Mouse (Mus musculus): ENCODE measurements around the gene Agtpbp1. TPM values are rescaled to one million over a fixed set of nuclear protein-coding genes. Genes with fewer than 3 reads are reported as not detected.

Gene Agtpbp1
- polyA plus RNA-seq, 1 experiment from 2014 or later, result 30.1 TPM

DNA sequence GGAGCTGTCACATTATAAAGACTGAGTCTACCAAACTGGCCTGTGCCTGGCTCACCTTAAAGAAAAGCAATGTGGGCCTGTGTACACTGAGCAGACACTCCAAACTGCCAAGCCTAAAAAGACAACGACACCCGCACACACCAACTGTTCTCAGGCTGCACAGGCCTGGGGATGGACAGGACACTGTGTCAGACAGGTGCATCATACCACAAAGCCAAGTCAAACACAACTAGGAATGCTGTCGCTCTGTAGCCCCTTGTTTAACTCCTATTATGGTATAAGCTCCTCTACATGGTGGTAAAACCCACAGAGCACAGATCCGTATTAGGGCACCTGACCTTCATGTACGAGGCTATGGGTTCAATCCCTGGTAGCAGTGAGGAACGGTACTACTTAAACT, 65.5 kb downstream of the Agtpbp1 start:
- Histone ChIP-seq H3K27me3 (no peaks in the 10 kb centered on the region), H3K4me1 (no peaks in the 10 kb centered on the region), H3K36me3 (ENCODE audit: poor library complexity, severe bottlenecking) (peaks cover 22% of the 10 kb centered on the region), H3K4me3 (no peak overlapping the region), H3K9me3 (replicated peaks) (no peaks in the 10 kb centered on the region), H3K27ac (no peak overlapping the region), H3K4me2 (no peak overlapping the region), H3K9ac (no peak overlapping the region)
- WGBS, result 92% methylated on average over 6 of the region's 6 CpGs
- ATAC-seq, result no peak

DNA sequence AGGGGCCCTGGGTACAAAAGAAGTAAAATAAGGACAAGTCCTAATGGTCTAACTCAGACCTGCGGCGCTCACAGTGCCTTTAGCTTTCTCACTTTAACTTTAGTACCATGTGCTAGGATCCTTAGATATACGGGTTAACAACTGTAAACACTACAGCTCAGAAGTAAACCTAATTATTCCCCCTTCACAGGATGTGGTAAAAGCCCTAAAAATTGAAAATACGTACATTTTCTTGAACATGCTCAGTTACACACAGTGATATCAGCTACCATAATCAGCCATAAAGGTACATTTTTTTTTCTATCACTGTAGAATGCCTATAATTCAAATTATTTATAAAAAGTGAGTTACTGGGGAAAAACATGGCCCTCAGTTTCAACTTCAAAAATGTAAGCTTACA, 67.0 kb downstream of the Agtpbp1 start:
- WGBS, result 74% methylated on average over 4 of the region's 4 CpGs
- H3K9ac ChIP-seq, result no peak overlapping the region
- no peaks in the 10 kb centered on the region for H3K9me3 ChIP-seq (replicated peaks)
- no peak overlapping the region for H3K4me2 ChIP-seq
- no peak overlapping the region for H3K27ac ChIP-seq
- H3K36me3 ChIP-seq (ENCODE audit: poor library complexity, severe bottlenecking), result peaks cover 19% of the 10 kb centered on the region
- ATAC-seq, result no peak
- no peaks in the 10 kb centered on the region for H3K4me1 ChIP-seq
- no peaks in the 10 kb centered on the region for H3K27me3 ChIP-seq
- no peak overlapping the region for H3K4me3 ChIP-seq

DNA sequence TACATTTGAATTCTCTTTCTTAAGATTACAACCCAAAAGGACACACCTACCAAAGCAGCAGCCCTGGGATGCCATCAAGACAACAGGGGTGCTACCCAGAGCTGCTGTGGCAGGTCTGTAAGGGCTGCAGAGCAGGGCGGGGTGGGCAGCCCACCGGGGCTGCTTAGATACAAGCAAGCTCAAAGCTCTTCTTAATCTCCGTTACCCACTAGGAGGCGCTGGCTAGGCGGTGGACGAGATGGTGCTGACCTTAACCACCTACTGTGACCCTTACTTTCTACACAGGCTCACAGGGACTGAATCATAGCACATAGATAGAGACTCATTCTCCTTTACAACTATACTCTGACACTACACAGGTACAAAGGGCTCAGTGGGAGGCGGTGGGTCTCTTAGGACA, 70.0 kb downstream of the Agtpbp1 start:
- H3K27me3 ChIP-seq, result no peaks in the 10 kb centered on the region
- no peak overlapping the region for H3K4me2 ChIP-seq
- H3K4me1 ChIP-seq, result no peaks in the 10 kb centered on the region
- WGBS, result 20% methylated on average over 7 of the region's 7 CpGs
- no peak for ATAC-seq
- H3K9me3 ChIP-seq (replicated peaks), result no peaks in the 10 kb centered on the region
- no peak overlapping the region for H3K4me3 ChIP-seq
- peaks cover 17% of the 10 kb centered on the region for H3K36me3 ChIP-seq (ENCODE audit: poor library complexity, severe bottlenecking)
- no peak overlapping the region for H3K27ac ChIP-seq
- no peak overlapping the region for H3K9ac ChIP-seq

DNA sequence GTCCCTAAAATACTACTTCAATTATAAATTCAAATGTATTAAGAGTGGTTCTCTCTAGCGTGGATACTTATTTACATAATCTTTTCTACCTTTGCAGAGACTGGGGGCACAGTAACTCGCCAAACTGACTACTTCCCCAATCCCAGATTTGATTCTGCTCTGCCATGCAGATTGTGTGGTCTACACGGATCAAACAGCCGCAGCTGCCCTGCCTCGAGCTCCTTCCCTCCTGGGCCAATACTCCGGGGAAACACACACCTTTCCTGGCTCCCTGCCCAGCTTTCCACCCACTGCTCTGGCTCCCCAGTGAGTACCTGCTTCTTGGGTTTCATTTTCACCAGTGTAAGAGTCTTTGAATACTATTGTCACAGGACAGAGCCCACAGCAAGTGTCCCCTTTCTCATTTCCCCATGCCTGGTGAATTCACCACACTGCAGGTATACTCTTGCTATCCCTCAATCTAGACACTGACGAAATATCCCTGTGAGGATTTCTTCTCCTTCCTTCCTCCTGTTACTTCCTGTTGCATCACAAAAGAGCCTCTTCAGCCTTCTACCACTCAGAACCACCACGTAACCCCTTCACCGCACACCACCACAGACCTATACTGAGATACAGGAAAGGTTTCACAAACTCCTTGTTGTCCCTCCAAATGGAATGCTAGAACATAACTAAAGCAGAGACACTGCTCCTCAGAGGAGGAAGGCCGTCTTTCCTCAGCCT, 75.2 kb downstream of the Agtpbp1 start:
- no peak for ATAC-seq
- 74% methylated on average over 10 of the region's 10 CpGs for WGBS
- Histone ChIP-seq H3K4me3 (no peak overlapping the region), H3K36me3 (ENCODE audit: poor library complexity, severe bottlenecking) (peaks cover 24% of the 10 kb centered on the region), H3K9me3 (replicated peaks) (no peaks in the 10 kb centered on the region), H3K4me1 (peaks cover 4% of the 10 kb centered on the region; the same call in 1 of the 2 replicates), H3K27ac (no peak overlapping the region), H3K4me2 (no peak overlapping the region), H3K9ac (no peak overlapping the region), H3K27me3 (no peaks in the 10 kb centered on the region)

DNA sequence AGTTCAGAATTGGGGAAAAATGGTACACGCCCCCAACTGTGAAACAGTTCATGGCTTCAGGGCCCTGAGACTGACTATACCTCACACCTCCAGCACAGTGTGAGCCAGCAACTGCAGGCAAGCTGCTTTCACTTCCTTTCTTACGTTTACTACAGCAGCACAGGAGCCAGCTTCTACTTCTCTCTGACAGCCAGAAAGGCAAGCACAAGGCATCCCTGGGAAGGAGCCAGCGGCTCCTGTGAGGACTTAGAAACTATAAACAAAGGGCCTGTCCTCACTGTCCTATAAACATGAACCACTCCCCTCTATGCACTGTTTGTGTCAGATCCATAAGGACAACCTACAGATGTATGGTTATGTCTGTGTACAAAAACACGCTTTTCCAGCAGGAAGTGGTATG, 76.4 kb downstream of the Agtpbp1 start:
- H3K36me3 ChIP-seq (ENCODE audit: poor library complexity, severe bottlenecking), result peaks cover 25% of the 10 kb centered on the region
- no peak overlapping the region for H3K27ac ChIP-seq
- no peak for ATAC-seq
- peaks cover 4% of the 10 kb centered on the region; the same call in 1 of the 2 replicates for H3K4me1 ChIP-seq
- H3K27me3 ChIP-seq, result no peaks in the 10 kb centered on the region
- H3K9ac ChIP-seq, result no peak overlapping the region
- no peak overlapping the region for H3K4me2 ChIP-seq
- H3K9me3 ChIP-seq (replicated peaks), result no peaks in the 10 kb centered on the region
- 73% methylated on average over 4 of the region's 4 CpGs for whole genome bisulfite sequencing
- no peak overlapping the region for H3K4me3 ChIP-seq

DNA sequence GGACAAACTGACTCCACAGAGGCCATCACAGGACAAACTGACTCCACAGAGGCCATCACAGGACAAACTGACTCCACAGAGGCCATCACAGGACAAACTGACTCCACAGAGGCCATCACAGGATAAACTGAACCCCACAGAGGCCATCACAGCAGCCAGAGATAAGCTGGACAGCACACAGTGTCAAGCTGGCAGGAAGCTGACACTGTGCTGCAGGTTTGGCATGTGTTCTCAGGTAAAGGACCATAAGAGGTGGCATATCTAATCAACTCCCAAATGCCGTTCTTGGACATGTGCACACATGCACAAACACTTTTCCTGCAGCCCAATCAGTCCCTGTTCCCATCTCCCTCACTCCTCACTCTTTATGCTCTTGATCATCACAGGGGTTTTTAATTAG, 78.6 kb downstream of the Agtpbp1 start:
- Histone ChIP-seq H3K9ac (no peak overlapping the region), H3K36me3 (ENCODE audit: poor library complexity, severe bottlenecking) (peaks cover 23% of the 10 kb centered on the region), H3K9me3 (replicated peaks) (no peaks in the 10 kb centered on the region), H3K27me3 (no peaks in the 10 kb centered on the region), H3K4me1 (peaks cover 4% of the 10 kb centered on the region; the same call in 1 of the 2 replicates), H3K4me2 (no peak overlapping the region), H3K4me3 (no peak overlapping the region), H3K27ac (no peak overlapping the region)
- no peak for ATAC-seq
- 90% methylated on average over 1 of the region's 1 CpGs for WGBS

DNA sequence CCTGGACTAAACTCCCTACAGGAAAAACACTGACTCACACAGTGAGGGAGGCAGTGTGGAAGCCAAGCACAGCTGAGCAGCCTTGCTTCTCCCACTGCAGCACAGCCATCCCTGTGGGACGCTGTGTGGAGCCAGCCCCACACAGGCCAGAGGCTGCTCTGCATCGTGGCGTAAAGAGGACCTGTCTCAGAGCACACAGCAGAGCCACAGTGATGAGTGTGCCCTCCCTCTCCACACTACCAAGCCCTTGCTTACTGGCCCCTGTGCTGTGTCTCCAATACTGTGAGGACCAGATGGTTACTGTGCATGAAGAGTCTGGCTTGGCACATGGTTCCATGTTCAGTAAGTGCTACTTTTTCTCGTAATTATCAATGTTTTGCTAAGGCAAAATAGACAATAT, 79.2 kb downstream of the Agtpbp1 start:
- Histone ChIP-seq H3K27me3 (no peaks in the 10 kb centered on the region), H3K36me3 (ENCODE audit: poor library complexity, severe bottlenecking) (peaks cover 26% of the 10 kb centered on the region), H3K4me2 (no peak overlapping the region), H3K9ac (no peak overlapping the region), H3K4me1 (peaks cover 4% of the 10 kb centered on the region; the same call in 1 of the 2 replicates), H3K4me3 (no peak overlapping the region), H3K27ac (no peak overlapping the region), H3K9me3 (replicated peaks) (no peaks in the 10 kb centered on the region)
- 82% methylated on average over 4 of the region's 4 CpGs for whole genome bisulfite sequencing
- no peak; the same call in 1 of the 2 replicates for ATAC-seq

- H3K9ac ChIP-seq, result no peak overlapping the region
- ATAC-seq, result no peak
- no peak overlapping the region for H3K27ac ChIP-seq
- no peaks in the 10 kb centered on the region for H3K27me3 ChIP-seq
- peaks cover 2% of the 10 kb centered on the region; the same call in 1 of the 2 replicates for H3K4me1 ChIP-seq
- no peak overlapping the region for H3K4me3 ChIP-seq
- peaks cover 36% of the 10 kb centered on the region for H3K36me3 ChIP-seq (ENCODE audit: poor library complexity, severe bottlenecking)
- no peak overlapping the region for H3K4me2 ChIP-seq
- 82% methylated on average over 4 of the region's 4 CpGs for WGBS
- H3K9me3 ChIP-seq (replicated peaks), result no peaks in the 10 kb centered on the region
Observed at GRCm38 (mm10) chr13:59503581-59503980, 81.4 kb downstream of the Agtpbp1 start.

DNA sequence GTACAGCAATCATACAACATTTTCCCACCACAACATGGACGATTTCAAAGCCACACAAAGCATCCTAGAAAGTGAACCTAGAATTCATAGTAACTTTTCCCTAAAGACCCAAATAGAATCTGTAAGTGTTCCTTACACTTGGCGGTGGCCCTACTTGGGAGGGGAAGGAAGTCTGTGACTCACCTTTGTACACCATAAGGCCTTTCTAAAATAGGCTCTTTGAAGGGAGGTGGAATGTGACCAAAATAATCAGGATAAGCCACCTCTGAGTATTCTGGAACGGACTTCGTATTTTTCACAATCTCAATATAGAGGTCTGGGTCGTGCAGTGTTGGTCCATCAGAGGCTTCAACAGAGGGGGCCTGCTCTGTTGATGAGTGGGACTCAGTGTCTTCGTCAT, 85.2 kb downstream of the Agtpbp1 start:
- Histone ChIP-seq H3K27ac (no peak overlapping the region), H3K9ac (no peak overlapping the region), H3K4me2 (no peak overlapping the region), H3K9me3 (replicated peaks) (0 out of 2 replicates have a peak, but pooled peaks cover under 1% of the 10 kb centered on the region), H3K4me3 (no peak overlapping the region), H3K27me3 (no peaks in the 10 kb centered on the region), H3K4me1 (0 out of 2 replicates have a peak, but pooled peaks cover 5% of the 10 kb centered on the region), H3K36me3 (ENCODE audit: poor library complexity, severe bottlenecking) (peaks cover 31% of the 10 kb centered on the region)
- ATAC-seq, result no peak
- WGBS, result 93% methylated on average over 6 of the region's 6 CpGs

- H3K9me3 ChIP-seq (replicated peaks), result 0 out of 2 replicates have a peak, but pooled peaks cover 5% of the 10 kb centered on the region
- 0 out of 2 replicates have a peak, but pooled peaks cover 5% of the 10 kb centered on the region for H3K4me1 ChIP-seq
- no peak for ATAC-seq
- H3K4me3 ChIP-seq, result no peak overlapping the region
- H3K9ac ChIP-seq, result no peak overlapping the region
- WGBS, result 90% methylated on average over 2 of the region's 2 CpGs
- no peaks in the 10 kb centered on the region for H3K27me3 ChIP-seq
- no peak overlapping the region for H3K27ac ChIP-seq
- peaks cover 36% of the 10 kb centered on the region for H3K36me3 ChIP-seq (ENCODE audit: poor library complexity, severe bottlenecking)
- H3K4me2 ChIP-seq, result no peak overlapping the region
Observed at GRCm38 (mm10) chr13:59499374-59499773, 85.7 kb downstream of the Agtpbp1 start.

GRCm38 (mm10) chr13:59498191-59498590, 86.8 kb downstream of the Agtpbp1 start:
- Histone ChIP-seq H3K27me3 (no peaks in the 10 kb centered on the region), H3K4me2 (no peak overlapping the region), H3K36me3 (ENCODE audit: poor library complexity, severe bottlenecking) (peaks cover 36% of the 10 kb centered on the region), H3K9ac (no peak overlapping the region), H3K4me1 (0 out of 2 replicates have a peak, but pooled peaks cover 5% of the 10 kb centered on the region), H3K9me3 (replicated peaks) (0 out of 2 replicates have a peak, but pooled peaks cover 7% of the 10 kb centered on the region), H3K27ac (no peak overlapping the region), H3K4me3 (no peak overlapping the region)
- WGBS, result 86% methylated on average over 5 of the region's 5 CpGs
- no peak for ATAC-seq

GRCm38 (mm10) chr13:59495839-59496238, 89.2 kb downstream of the Agtpbp1 start:
- no peak overlapping the region for H3K4me3 ChIP-seq
- no peak overlapping the region for H3K4me2 ChIP-seq
- H3K27ac ChIP-seq, result no peak overlapping the region
- H3K36me3 ChIP-seq (ENCODE audit: poor library complexity, severe bottlenecking), result peaks cover 32% of the 10 kb centered on the region
- no peaks in the 10 kb centered on the region for H3K27me3 ChIP-seq
- 33% methylated on average over 8 of the region's 8 CpGs for WGBS
- 0 out of 2 replicates have a peak, but pooled peaks cover 5% of the 10 kb centered on the region for H3K4me1 ChIP-seq
- H3K9me3 ChIP-seq (replicated peaks), result 0 out of 2 replicates have a peak, but pooled peaks cover 7% of the 10 kb centered on the region
- H3K9ac ChIP-seq, result no peak overlapping the region
- ATAC-seq, result no peak

Data from forebrain, embryonic 13.5 days (tissue).